16 mouse cellular contexts compared by ENCODE assay signal in genomic region chr10:52726674-52727073, GRCm38 (mm10).
"Had no signal": no experiment of that assay in that cellular context is flagged by ENCODE, and none has a peak within 500 bp of the region (broad histone marks: within the 10 kb centered on the region; RNA-seq: fewer than 3 reads in every experiment).

No protein-coding gene starts in this region.

- H3K9ac ChIP-seq: neural tube, embryonic 13.5 days; neural tube, embryonic 15.5 days; stomach, embryonic 15.5 days had no signal

- H3K27me3 ChIP-seq: neural tube, embryonic 13.5 days; neural tube, embryonic 15.5 days; stomach, embryonic 15.5 days had no signal

- DNase-seq: retina, postnatal 1 day; right cerebral cortex, adult 18-20 months; right cerebral cortex, postnatal 14 days; right cerebral cortex, postnatal 25 days; right cerebral cortex, postnatal 4 days; spleen, adult 18-20 months; thymus, adult 18-20 months; thymus, adult 2 months; thymus, postnatal 14 days; thymus, postnatal 25 days; thymus, postnatal 36 days; thymus, postnatal 4 days had no signal

- H3K4me1 ChIP-seq: neural tube, embryonic 13.5 days; neural tube, embryonic 15.5 days; stomach, embryonic 15.5 days had no signal

- H3K4me2 ChIP-seq: neural tube, embryonic 13.5 days; neural tube, embryonic 15.5 days; stomach, embryonic 15.5 days had no signal

- H3K27ac ChIP-seq: neural tube, embryonic 13.5 days; neural tube, embryonic 15.5 days; stomach, embryonic 15.5 days; stomach, postnatal 0 days had no signal

- H3K36me3 ChIP-seq: neural tube, embryonic 13.5 days; neural tube, embryonic 15.5 days; stomach, embryonic 15.5 days had no signal

- H3K4me3 ChIP-seq: neural tube, embryonic 13.5 days; neural tube, embryonic 15.5 days; stomach, embryonic 15.5 days had no signal

- H3K9me3 ChIP-seq: neural tube, embryonic 13.5 days; neural tube, embryonic 15.5 days; stomach, embryonic 15.5 days had no signal
